Mouse (Mus musculus) embryonic fibroblast, embryonic 13.5 days (primary cell): ENCODE results near the gene Ugt1a7c.
"Not testable (repeated sequence)": the region's sequence is repeated elsewhere in the genome, so short reads cannot be mapped to it uniquely, and the experiment has no call there.

Experiments
- CTCF ChIP-seq: IDR thresholded peaks from 2 replicates; pipeline ENCODE4 v1.5.1; 2011; ENCODE audit warnings: mild to moderate bottlenecking, control low read depth, low read length, moderate library complexity, borderline replicate concordance; ENCODE audit not compliant: insufficient read depth
- POLR2A ChIP-seq: IDR thresholded peaks from 2 replicates; pipeline ENCODE4 v1.6.1; 2011; ENCODE audit warnings: low read depth, mild to moderate bottlenecking, control low read depth, low read length, moderate library complexity

DNA sequence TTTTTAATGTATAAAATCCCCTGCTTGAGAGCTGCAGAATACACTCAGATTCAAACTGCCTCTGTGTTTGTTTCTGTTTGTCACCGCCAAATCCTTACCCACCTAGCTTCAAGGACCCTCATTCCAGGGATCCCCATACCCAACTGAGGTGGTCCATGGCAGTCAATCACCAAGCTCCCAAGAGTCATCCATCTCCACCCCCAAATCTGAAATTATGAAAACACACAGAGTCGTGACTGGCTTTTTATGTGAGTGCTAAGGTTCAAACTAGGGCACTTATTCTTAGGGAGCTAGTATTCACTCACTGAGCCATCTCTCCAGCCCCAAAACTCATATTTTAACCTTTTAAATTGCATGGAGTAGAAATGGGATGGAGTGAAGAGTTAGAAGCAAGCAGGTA is 130.4 kb downstream of the Ugt1a7c start:
- TF ChIP-seq CTCF, POLR2A: not testable (repeated sequence)
